Mouse (Mus musculus) embryo, embryonic 10.5 days (tissue): Measurements from ENCODE around the gene Lrrk1.

ENCODE experiments used
- DNase-seq: peaks from one replicate; pipeline ENCODE4 v3.0.0-alpha.2; 2015; ENCODE audit warnings: low spot score

Lrrk1 gene

GRCm38 (mm10) chr7:66187581-66188231 lies 200.4 kb downstream of the Lrrk1 start:
- no peak for DNase-seq

- DNase-seq, result no peak
These were observed 202.8 kb downstream of the Lrrk1 start for GRCm38 (mm10) chr7:66185370-66185769.

GRCm38 (mm10) chr7:66184026-66184425 lies 204.1 kb downstream of the Lrrk1 start:
- no peak for DNase-seq

- no peak for DNase-seq
These were observed 204.7 kb downstream of the Lrrk1 start for GRCm38 (mm10) chr7:66183404-66183803.

- no peak for DNase-seq
These were observed 206.0 kb downstream of the Lrrk1 start for GRCm38 (mm10) chr7:66182075-66182715.

GRCm38 (mm10) chr7:66180711-66181365 lies 207.3 kb downstream of the Lrrk1 start:
- DNase-seq, result no peak

- DNase-seq, result no peak
These were observed 207.9 kb downstream of the Lrrk1 start for GRCm38 (mm10) chr7:66180260-66180659.

- DNase-seq, result no peak
These were observed 208.4 kb downstream of the Lrrk1 start for GRCm38 (mm10) chr7:66179711-66180110.

GRCm38 (mm10) chr7:66179120-66179581 lies 209.0 kb downstream of the Lrrk1 start:
- DNase-seq, result no peak

- no peak for DNase-seq
These were observed 210.0 kb downstream of the Lrrk1 start for GRCm38 (mm10) chr7:66178101-66178500.

- no peak for DNase-seq
These were observed 211.2 kb downstream of the Lrrk1 start for GRCm38 (mm10) chr7:66176929-66177328.
